Mouse (Mus musculus): ENCODE data around the gene Pitpnm2. TPM values are rescaled to one million over a fixed set of nuclear protein-coding genes. Genes with fewer than 3 reads are reported as not detected.

The Pitpnm2 gene
- polyA plus RNA-seq, 1 experiment from 2014 or later = 9.8 TPM

DNA sequence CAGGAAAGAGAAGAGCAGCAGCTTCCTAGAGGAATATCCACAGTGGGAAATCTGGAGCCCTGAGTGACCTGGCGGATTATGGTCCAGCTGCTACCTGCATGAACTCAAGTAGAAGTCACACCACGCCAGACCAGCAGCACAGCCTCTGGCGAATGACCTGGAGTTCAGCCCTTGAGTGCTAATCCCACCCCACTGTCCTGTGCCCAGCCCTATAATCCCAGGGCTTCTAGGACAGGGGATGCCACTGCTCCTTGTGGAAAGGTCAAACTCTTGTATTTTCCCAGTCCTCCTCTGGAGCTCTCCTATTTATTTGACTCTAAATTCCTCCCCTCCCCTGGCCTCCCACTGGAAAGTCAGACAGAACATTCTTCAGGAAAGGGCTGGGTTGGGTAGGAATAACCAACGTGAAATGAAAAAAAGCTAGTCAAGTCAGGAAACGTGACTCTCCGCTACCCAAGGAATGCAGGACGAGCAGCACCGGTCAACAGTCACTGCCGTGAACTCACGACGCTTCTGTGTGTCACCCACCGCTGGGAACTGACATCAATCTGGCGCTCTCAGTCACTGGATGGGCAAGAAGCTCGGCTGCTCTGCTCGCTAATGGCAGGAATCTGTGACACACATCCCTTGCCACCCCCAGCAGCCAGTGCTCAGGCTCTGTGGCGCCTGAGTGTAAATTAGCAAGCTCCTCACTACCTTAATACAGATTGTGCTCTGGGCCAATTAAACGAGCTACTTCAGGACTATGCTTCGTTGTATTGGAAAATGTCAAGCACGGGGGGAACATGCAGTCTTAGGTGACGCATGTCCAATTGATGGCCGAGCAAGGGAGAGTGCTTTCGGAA is 8.5 kb downstream of the Pitpnm2 start:
- no peak overlapping the region for H3K4me2 ChIP-seq
- peaks cover 15% of the 10 kb centered on the region for H3K36me3 ChIP-seq (ENCODE audit: insufficient read depth)
- WGBS = 22% methylated on average over 22 of the region's 22 CpGs
- H3K4me1 ChIP-seq (ENCODE audit: insufficient read depth) = peaks cover 4% of the 10 kb centered on the region
- H3K27me3 ChIP-seq (ENCODE audit: insufficient read depth, low read length) = no peaks in the 10 kb centered on the region
- no peak overlapping the region; the same call in 1 of the 2 replicates for H3K9ac ChIP-seq
- ATAC-seq (ENCODE audit: insufficient read depth) = peak; percentile 21; the same call in 1 of the 2 replicates
- no peaks in the 10 kb centered on the region for H3K9me3 ChIP-seq (ENCODE audit: low read depth, low read length)
- peak overlapping the region; percentile 50; the same call in 1 of the 2 replicates for H3K27ac ChIP-seq (ENCODE audit: low read depth)
- TF ChIP-seq CTCF (IDR thresholded peaks at IDR 0.05; ENCODE audit: low read depth) = no peak
- no peak overlapping the region for H3K4me3 ChIP-seq (ENCODE audit: low read depth, low read length)
- DNase-seq = peak; percentile 40

DNA sequence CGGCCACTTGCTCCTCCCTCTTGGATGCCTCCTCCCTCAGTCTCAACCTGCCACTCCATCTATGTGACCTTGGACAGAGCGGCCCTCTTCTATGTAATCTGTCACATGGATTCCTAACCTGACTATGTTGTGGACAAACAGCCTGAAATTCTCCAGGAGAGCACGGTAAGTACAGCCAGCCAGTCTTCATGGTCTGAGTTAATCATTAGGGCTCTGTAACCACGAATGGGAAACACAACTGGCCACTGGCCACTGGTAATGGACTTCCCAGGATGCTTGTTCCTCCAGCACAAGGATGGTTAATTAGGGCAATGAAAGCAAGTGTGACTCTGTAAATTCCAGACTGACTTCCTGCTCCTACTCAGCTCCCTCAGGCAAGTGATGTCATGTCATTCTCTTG is 13.4 kb downstream of the Pitpnm2 start:
- no peaks in the 10 kb centered on the region for H3K9me3 ChIP-seq (ENCODE audit: low read depth, low read length)
- H3K36me3 ChIP-seq (ENCODE audit: insufficient read depth) = no peaks in the 10 kb centered on the region
- DNase-seq (no peak), ATAC-seq (ENCODE audit: insufficient read depth) (no peak)
- no peak overlapping the region for H3K27ac ChIP-seq (ENCODE audit: low read depth)
- H3K4me2 ChIP-seq = no peak overlapping the region
- no peak overlapping the region for H3K4me3 ChIP-seq (ENCODE audit: low read depth, low read length)
- no peak overlapping the region for H3K9ac ChIP-seq
- 74% methylated on average over 4 of the region's 4 CpGs for WGBS
- TF ChIP-seq CTCF (IDR thresholded peaks at IDR 0.05; ENCODE audit: low read depth) = no peak
- H3K27me3 ChIP-seq (ENCODE audit: insufficient read depth, low read length) = no peaks in the 10 kb centered on the region
- peaks cover 4% of the 10 kb centered on the region for H3K4me1 ChIP-seq (ENCODE audit: insufficient read depth)

DNA sequence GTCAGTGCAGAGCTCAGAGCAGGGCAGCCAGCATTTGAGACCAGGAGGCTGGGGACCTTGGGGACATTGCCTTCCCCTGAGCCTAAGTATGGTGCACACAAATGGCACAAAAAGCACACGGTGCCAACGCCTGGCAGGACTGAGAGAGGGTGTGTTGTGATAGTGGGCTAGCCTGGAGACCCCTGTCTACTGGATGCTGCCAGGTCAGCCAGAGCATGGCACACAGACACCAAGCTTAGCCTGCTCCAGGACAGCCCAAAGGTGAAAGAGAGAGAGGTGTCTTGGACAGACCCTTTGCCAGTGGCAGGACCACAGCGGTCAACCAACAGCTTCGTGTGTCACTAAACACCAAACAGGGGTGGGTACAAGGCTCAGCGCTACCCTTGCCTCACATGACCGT is 14.8 kb downstream of the Pitpnm2 start:
- DNase-seq = no peak
- no peak for ATAC-seq (ENCODE audit: insufficient read depth)
- Histone ChIP-seq H3K27ac (ENCODE audit: low read depth) (peak overlapping the region; percentile 60; the same call in 1 of the 2 replicates), H3K27me3 (ENCODE audit: insufficient read depth, low read length) (no peaks in the 10 kb centered on the region), H3K4me1 (ENCODE audit: insufficient read depth) (no peaks in the 10 kb centered on the region; the same call in 1 of the 2 replicates), H3K9me3 (ENCODE audit: low read depth, low read length) (no peaks in the 10 kb centered on the region), H3K4me3 (ENCODE audit: low read depth, low read length) (no peak overlapping the region), H3K36me3 (ENCODE audit: insufficient read depth) (no peaks in the 10 kb centered on the region), H3K4me2 (no peak overlapping the region), H3K9ac (no peak overlapping the region)
- TF ChIP-seq CTCF (IDR thresholded peaks at IDR 0.05; ENCODE audit: low read depth) = no peak
- WGBS = 89% methylated on average over 6 of the region's 6 CpGs

- DNase-seq = peak; percentile 40
- H3K9ac ChIP-seq = no peak overlapping the region
- no peaks in the 10 kb centered on the region; the same call in 1 of the 2 replicates for H3K4me1 ChIP-seq (ENCODE audit: insufficient read depth)
- no peak for TF ChIP-seq CTCF (IDR thresholded peaks at IDR 0.05; ENCODE audit: low read depth)
- ATAC-seq (ENCODE audit: insufficient read depth) = peak; percentile 45; the same call in 1 of the 2 replicates
- no peak overlapping the region for H3K4me2 ChIP-seq
- peak overlapping the region; percentile 60; the same call in 1 of the 2 replicates for H3K27ac ChIP-seq (ENCODE audit: low read depth)
- no peaks in the 10 kb centered on the region for H3K9me3 ChIP-seq (ENCODE audit: low read depth, low read length)
- 42% methylated on average over 12 of the region's 12 CpGs for WGBS
- no peaks in the 10 kb centered on the region for H3K36me3 ChIP-seq (ENCODE audit: insufficient read depth)
- no peaks in the 10 kb centered on the region for H3K27me3 ChIP-seq (ENCODE audit: insufficient read depth, low read length)
- H3K4me3 ChIP-seq (ENCODE audit: low read depth, low read length) = no peak overlapping the region
Measured at GRCm38 (mm10) chr5:124233874-124234661, 15.5 kb downstream of the Pitpnm2 start.

GRCm38 (mm10) chr5:124233144-124233465 is 16.5 kb downstream of the Pitpnm2 start:
- H3K9me3 ChIP-seq (ENCODE audit: low read depth, low read length) = no peaks in the 10 kb centered on the region
- 66% methylated on average over 8 of the region's 8 CpGs for WGBS
- no peaks in the 10 kb centered on the region for H3K27me3 ChIP-seq (ENCODE audit: insufficient read depth, low read length)
- H3K27ac ChIP-seq (ENCODE audit: low read depth) = no peak overlapping the region
- H3K4me2 ChIP-seq = no peak overlapping the region
- TF ChIP-seq CTCF (IDR thresholded peaks at IDR 0.05; ENCODE audit: low read depth) = no peak
- no peak for DNase-seq
- H3K4me3 ChIP-seq (ENCODE audit: low read depth, low read length) = no peak overlapping the region
- no peak for ATAC-seq (ENCODE audit: insufficient read depth)
- no peaks in the 10 kb centered on the region for H3K36me3 ChIP-seq (ENCODE audit: insufficient read depth)
- no peak overlapping the region for H3K9ac ChIP-seq
- no peaks in the 10 kb centered on the region; the same call in 1 of the 2 replicates for H3K4me1 ChIP-seq (ENCODE audit: insufficient read depth)

DNA sequence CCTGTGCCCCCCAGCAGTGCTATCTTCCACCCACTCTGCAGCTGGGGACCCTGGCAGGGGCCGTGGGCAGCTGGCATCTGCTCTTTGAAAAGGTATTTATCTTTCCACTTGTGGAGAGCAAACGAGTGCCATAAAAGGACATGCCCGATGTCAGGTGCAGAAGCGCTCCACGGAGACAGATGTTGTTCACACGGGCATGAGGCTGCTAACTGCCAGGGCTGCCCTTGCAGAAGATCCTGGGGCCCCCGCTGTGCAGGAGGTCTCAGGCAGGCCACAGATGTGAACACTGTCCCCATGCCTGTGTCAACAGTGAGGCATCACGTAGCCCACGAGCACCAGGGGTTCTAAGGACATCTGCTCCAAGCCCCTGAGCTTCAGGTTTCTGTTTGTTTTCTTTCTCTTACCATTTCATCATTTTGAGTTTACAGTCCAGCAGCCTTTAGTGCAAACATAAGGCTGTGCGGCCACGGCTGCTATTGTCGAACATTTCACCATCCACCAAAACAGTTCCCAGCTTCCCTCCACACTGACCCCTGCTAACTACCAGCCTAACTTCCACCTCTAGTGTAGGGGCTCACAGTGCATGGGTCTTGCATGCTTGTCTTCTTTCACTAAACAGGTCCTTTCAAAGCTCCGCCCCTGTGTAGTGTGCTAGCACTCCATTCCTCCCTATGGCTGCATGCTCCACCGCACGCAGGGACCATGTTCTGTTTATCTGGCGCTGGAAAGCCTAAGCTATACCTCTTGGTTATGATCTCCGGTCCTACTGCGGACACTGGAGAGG is 17.0 kb downstream of the Pitpnm2 start:
- Histone ChIP-seq H3K9me3 (ENCODE audit: low read depth, low read length) (no peaks in the 10 kb centered on the region), H3K36me3 (ENCODE audit: insufficient read depth) (no peaks in the 10 kb centered on the region), H3K4me1 (ENCODE audit: insufficient read depth) (no peaks in the 10 kb centered on the region; the same call in 1 of the 2 replicates), H3K4me2 (no peak overlapping the region), H3K27ac (ENCODE audit: low read depth) (no peak overlapping the region), H3K4me3 (ENCODE audit: low read depth, low read length) (no peak overlapping the region), H3K27me3 (ENCODE audit: insufficient read depth, low read length) (no peaks in the 10 kb centered on the region), H3K9ac (no peak overlapping the region)
- ATAC-seq (ENCODE audit: insufficient read depth) = no peak
- 21% methylated on average over 18 of the region's 18 CpGs for WGBS
- DNase-seq = no peak
- TF ChIP-seq CTCF (IDR thresholded peaks at IDR 0.05; ENCODE audit: low read depth) = no peak
